In the genomic region with DNA sequence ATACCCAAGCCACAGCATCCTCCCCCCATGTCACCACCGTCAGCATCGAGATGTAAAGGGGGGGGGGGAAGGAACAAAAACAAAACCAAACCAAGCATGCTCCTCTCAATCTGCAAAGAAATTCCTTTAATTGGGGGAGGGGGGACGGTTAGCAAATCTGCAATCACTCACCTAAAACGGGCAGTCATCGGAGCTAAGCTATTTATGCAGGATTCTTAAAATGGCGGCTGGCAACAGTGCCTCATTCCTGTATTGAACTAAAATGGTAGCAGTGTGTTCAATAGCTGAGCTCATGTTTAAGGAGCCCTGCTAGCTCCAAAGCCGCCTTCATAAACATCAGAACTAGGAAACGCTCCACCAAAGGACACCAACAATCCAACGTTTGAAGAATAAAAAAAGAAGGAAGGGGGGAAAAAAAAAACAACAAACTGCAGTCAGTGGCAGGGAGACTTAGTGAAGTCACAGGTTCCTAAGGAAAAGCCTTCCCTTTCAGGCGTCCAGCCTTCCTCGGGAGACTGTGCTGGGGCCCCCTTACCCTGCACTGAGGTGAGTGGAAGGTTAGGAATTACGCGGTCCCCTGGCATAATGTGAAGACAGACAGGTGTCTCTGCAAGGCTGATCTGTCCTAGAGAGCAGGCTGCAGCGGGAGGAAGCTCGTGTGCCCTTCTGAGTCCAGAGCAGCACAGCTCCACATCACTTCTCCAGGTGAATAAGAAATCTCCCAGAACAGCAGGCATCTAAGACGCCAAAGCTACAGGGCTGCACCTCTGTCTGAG, we compare ENCODE assay signal across 7 mouse cellular contexts. TPM values are rescaled to one million over a fixed set of nuclear protein-coding genes. Genes with fewer than 3 reads are reported as not detected.
A peak's percentile ranks its signal among the peaks of the same experiment; 100 is the strongest.
DNase-seq lines count a peak whose midpoint lies in the region; ATAC-seq and TF ChIP-seq lines count a peak whose summit lies in the region.

No protein-coding gene starts in this region.

- H3K27me3 ChIP-seq in hindbrain, embryonic 14.5 days (ENCODE audit: control insufficient read depth, insufficient read depth, low read length) = no peaks in the 10 kb centered on the region
- no peaks in the 10 kb centered on the region for H3K27me3 ChIP-seq in midbrain, postnatal 0 days (ENCODE audit: insufficient read depth, low read length)

- TF ChIP-seq CTCF in midbrain, postnatal 0 days (IDR thresholded peaks at IDR 0.05) = no peak

- peak overlapping the region; percentile 84 for H3K4me2 ChIP-seq in hindbrain, embryonic 14.5 days (replicated peaks)
- peak overlapping the region; percentile 63 for H3K4me2 ChIP-seq in midbrain, postnatal 0 days (ENCODE audit: low read depth, low read length, poor library complexity, severe bottlenecking)

- DNase-seq in right cerebral cortex, adult 18-20 months = peak; percentile 47
- DNase-seq in right cerebral cortex, postnatal 36 days (ENCODE audit: low spot score in 2 of 2) = no peak
- DNase-seq in embryo, embryonic 9.5 days (ENCODE audit: extremely low spot score) = peak; percentile 50
- DNase-seq in hindbrain, embryonic 14.5 days (ENCODE audit: low spot score) = no peak
- peak; percentile 71 for DNase-seq in midbrain, postnatal 0 days (ENCODE audit: low spot score)
- no peak for DNase-seq in natural killer cell, adult 2 months (ENCODE audit: low spot score in 2 of 2)
- DNase-seq in gastrocnemius, adult 18-20 months (ENCODE audit: low spot score) = no peak

- ATAC-seq in hindbrain, embryonic 14.5 days (ENCODE audit: low FRiP score) = no peak
- no peak for ATAC-seq in midbrain, postnatal 0 days (ENCODE audit: low FRiP score)

- peaks cover 98% of the 10 kb centered on the region for H3K4me1 ChIP-seq in hindbrain, embryonic 14.5 days (replicated peaks; ENCODE audit: control insufficient read depth, insufficient read depth, low read length)
- H3K4me1 ChIP-seq in midbrain, postnatal 0 days (ENCODE audit: insufficient read depth, low read length) = peaks cover 66% of the 10 kb centered on the region

- no peaks in the 10 kb centered on the region for H3K9me3 ChIP-seq in hindbrain, embryonic 14.5 days (ENCODE audit: control insufficient read depth, low read length)
- no peaks in the 10 kb centered on the region for H3K9me3 ChIP-seq in midbrain, postnatal 0 days (ENCODE audit: low read length)

- H3K36me3 ChIP-seq in hindbrain, embryonic 14.5 days (replicated peaks; ENCODE audit: control insufficient read depth, insufficient read depth) = peaks cover 10% of the 10 kb centered on the region; the same call in 1 of the 2 replicates
- no peaks in the 10 kb centered on the region for H3K36me3 ChIP-seq in midbrain, postnatal 0 days (ENCODE audit: insufficient read depth, low read length)

- H3K27ac ChIP-seq in hindbrain, embryonic 14.5 days = peak overlapping the region; percentile 100
- H3K27ac ChIP-seq in midbrain, postnatal 0 days (ENCODE audit: low read depth, low read length) = peak overlapping the region; percentile 100

- peak overlapping the region; percentile 30 for H3K4me3 ChIP-seq in hindbrain, embryonic 14.5 days (replicated peaks; ENCODE audit: low read length)
- H3K4me3 ChIP-seq in midbrain, postnatal 0 days (ENCODE audit: low read depth, low read length) = peak overlapping the region; percentile 33

- 7% methylated on average over 16 of the region's 16 CpGs for WGBS in hindbrain, embryonic 14.5 days
- WGBS in midbrain, postnatal 0 days = 6% methylated on average over 16 of the region's 16 CpGs

- H3K9ac ChIP-seq in hindbrain, embryonic 14.5 days = peak overlapping the region; percentile 73
- H3K9ac ChIP-seq in midbrain, postnatal 0 days (replicated peaks; ENCODE audit: low read length, poor library complexity, severe bottlenecking) = peak overlapping the region; percentile 75

RNA-seq across cellular contexts. Expression of a gene that starts 19.2 kb away (rescaled TPM):
- polyA plus RNA-seq in hindbrain, embryonic 14.5 days (2014; fragmentation: Nextera tagmentation; extraction: Ambion mirVana) = 55.4 and 63.4 TPM in 2 replicates
- 55.9 and 73.4 TPM in 2 replicates for total RNA-seq in midbrain, postnatal 0 days (2014; rRNA removed)
- 56.8 and 59.0 TPM in 2 replicates for polyA plus RNA-seq in midbrain, postnatal 0 days (2015; fragmentation: Nextera tagmentation; extraction: Ambion mirVana)
- 10 to 100 TPM; 16.4 to 17.2 TPM for total RNA-seq in gastrocnemius, adult 18-20 months (2021)

Comparison
In these comparisons a context has a peak if more than half of its experiments do, and no peak if none do; other contexts are left out.
1. DNase-seq: peak in right cerebral cortex, adult 18-20 months (single experiment), embryo, embryonic 9.5 days (single experiment) and midbrain, postnatal 0 days (single experiment); none in right cerebral cortex, postnatal 36 days (0 of 2), hindbrain, embryonic 14.5 days (single experiment), natural killer cell, adult 2 months (0 of 2) and gastrocnemius, adult 18-20 months (single experiment).